Mouse (Mus musculus) G1E (cell line): ENCODE results near the gene Chd6. TPM values are rescaled to one million over a fixed set of nuclear protein-coding genes. Genes with fewer than 3 reads are reported as not detected.

Source experiments
- ATAC-seq: 2 replicates; pipeline ENCODE4 v1.8.0; 2016; ENCODE audit warnings: mild to moderate bottlenecking; ENCODE audit not compliant: insufficient number of reproducible peaks, poor library complexity, low FRiP score, severe bottlenecking; ENCODE audit errors: extremely low read depth
- DNase-seq: peaks from one replicate; pipeline ENCODE4 v3.0.0; 2012; ENCODE audit warnings: low spot score
- H3K27me3 ChIP-seq: 2 replicates; pipeline ENCODE4 v1.6.1; 2012; ENCODE audit warnings: mild to moderate bottlenecking, low read length, inconsistent platforms; ENCODE audit not compliant: insufficient read depth
- H3K36me3 ChIP-seq: replicated peaks from 2 replicates; pipeline ENCODE3; 2012; ENCODE audit warnings: mild to moderate bottlenecking, inconsistent platforms
- H3K4me1 ChIP-seq: 2 replicates; pipeline ENCODE4 v1.6.1; 2012; ENCODE audit warnings: low read depth, low read length, inconsistent platforms, mixed read lengths; ENCODE audit not compliant: insufficient read depth
- H3K4me3 ChIP-seq: 2 replicates; pipeline ENCODE4 v1.5.1; 2012; ENCODE audit warnings: low read depth, mild to moderate bottlenecking, inconsistent platforms, low read length, moderate library complexity, mixed read lengths
- H3K9me3 ChIP-seq: replicated peaks from 2 replicates; pipeline ENCODE4 v1.6.1; 2012; ENCODE audit warnings: inconsistent platforms
- CTCF ChIP-seq: IDR thresholded peaks from 2 replicates; pipeline ENCODE4 v1.5.1; 2012; ENCODE audit warnings: low read depth, low read length, inconsistent platforms, mixed read lengths
- GATA1 ChIP-seq: IDR thresholded peaks from 2 replicates; pipeline ENCODE4 v1.6.1; 2012; ENCODE audit warnings: borderline replicate concordance, low read length, inconsistent platforms, mixed read lengths
- GATA2 ChIP-seq: IDR thresholded peaks from 2 replicates; pipeline ENCODE4 v1.6.1; 2012; ENCODE audit warnings: low read depth, low read length, inconsistent platforms, borderline replicate concordance
- POLR2AphosphoS5 ChIP-seq: IDR thresholded peaks from 2 replicates; pipeline ENCODE4 v1.6.1; 2012; ENCODE audit warnings: low read depth, low read length, inconsistent platforms; ENCODE audit not compliant: insufficient replicate concordance
- TAL1 ChIP-seq: conservative IDR thresholded peaks from 2 replicates; pipeline ENCODE4 v1.6.1; 2012; ENCODE audit warnings: low read depth, low read length, inconsistent platforms, mixed read lengths
- polyA plus RNA-seq: library from polyadenylated mRNA; stranded (reverse); fragments of >175 nt; gene quantifications from 2 replicates; pipeline ENCODE4 v1.2.3, GENCODE M21; 2012
- total RNA-seq, 2 experiments: library from RNA; stranded (forward) in 1 of 2; stranded (reverse) in 1 of 2; fragments of 200-1000 nt in 1 of 2; fragments of >200 nt in 1 of 2; fragmentation: Nextera tagmentation in 1 of 2; gene quantifications; 2 replicates each; pipeline ENCODE4 v1.2.3; 2014 to 2017

Chd6 gene
- total and polyA plus RNA-seq, 3 experiments, result 9.7 to 79.5 (median 39.1) TPM

DNA sequence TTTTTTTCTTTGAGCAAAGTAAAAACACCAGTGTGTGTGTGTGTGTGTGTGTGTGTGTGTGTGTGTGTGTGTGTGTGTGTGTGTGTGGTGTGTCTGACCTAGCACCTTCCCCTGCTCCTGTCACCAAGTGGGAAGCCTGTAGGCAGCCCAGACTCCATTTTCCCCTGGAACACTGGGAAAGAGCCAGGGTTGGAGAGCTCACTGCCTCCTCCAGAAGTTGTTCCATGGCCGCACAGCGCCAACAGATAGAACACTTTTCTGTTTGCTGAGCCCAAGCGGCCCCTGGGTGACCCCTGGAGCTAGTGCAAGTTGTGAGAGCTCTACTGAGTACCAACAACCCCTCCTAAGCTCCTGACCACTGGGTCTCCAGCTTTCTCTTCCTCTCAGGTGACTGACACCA is 175.9 kb downstream of the Chd6 start:
- Histone ChIP-seq H3K4me1 (no peaks in the 10 kb centered on the region), H3K4me3 (no peak overlapping the region), H3K27me3 (no peaks in the 10 kb centered on the region; the same call in 1 of the 2 replicates), H3K9me3 (peaks cover 3% of the 10 kb centered on the region), H3K36me3 (no peaks in the 10 kb centered on the region)
- no peak for ATAC-seq
- no peak for DNase-seq
- no peak for TF ChIP-seq CTCF
- no peak for TF ChIP-seq GATA2
- TF ChIP-seq GATA1, result no peak
- TF ChIP-seq TAL1, result no peak

DNA sequence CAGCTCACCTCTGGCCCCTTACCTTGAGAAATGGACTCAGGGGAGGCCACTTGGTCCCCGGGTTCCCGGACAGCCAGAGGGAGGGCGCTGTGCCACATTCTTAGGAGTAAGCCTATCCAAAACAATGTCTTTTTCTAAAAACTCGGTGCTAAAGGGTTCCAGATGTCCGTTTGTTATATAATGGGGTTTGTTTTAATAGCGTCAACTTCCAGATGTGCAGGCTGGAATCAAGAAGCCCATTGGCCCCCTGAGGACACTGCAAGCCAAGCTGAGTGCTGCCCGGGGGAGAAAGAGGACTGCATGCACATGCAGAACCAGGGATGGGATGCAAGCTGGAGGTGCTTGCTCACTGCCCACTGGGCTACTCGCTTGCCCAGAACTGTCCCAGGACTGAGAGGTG is 176.6 kb downstream of the Chd6 start:
- no peak for DNase-seq
- no peaks in the 10 kb centered on the region for H3K4me1 ChIP-seq
- TF ChIP-seq CTCF, result no peak
- no peak for TF ChIP-seq TAL1
- TF ChIP-seq POLR2AphosphoS5, result no peak
- no peak for TF ChIP-seq GATA2
- no peak for TF ChIP-seq GATA1
- ATAC-seq, result no peak
- no peak overlapping the region for H3K4me3 ChIP-seq
- H3K27me3 ChIP-seq, result no peaks in the 10 kb centered on the region; the same call in 1 of the 2 replicates
- no peaks in the 10 kb centered on the region for H3K36me3 ChIP-seq
- peaks cover 3% of the 10 kb centered on the region for H3K9me3 ChIP-seq

DNA sequence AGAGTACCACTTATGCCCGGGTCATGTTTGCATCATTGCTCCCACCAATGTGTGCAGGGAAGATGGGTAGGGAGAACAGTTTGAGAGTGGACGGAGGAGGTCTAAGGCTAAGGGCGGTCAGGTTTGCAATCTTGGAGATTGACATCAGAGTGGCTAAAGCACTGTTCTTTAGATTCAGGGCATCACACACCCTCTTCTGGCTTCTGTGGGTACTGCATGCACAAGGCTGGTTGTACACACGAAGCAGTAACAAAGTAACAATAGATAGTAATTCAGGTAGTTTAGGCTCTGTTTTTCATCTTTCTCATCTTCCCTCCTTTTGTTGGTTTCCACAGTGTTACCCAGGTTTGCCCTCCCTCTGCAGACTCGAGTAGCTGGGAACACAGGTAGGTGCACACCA is 177.5 kb downstream of the Chd6 start:
- H3K4me3 ChIP-seq, result no peak overlapping the region
- no peaks in the 10 kb centered on the region; the same call in 1 of the 2 replicates for H3K27me3 ChIP-seq
- H3K4me1 ChIP-seq, result no peaks in the 10 kb centered on the region
- H3K36me3 ChIP-seq, result no peaks in the 10 kb centered on the region
- H3K9me3 ChIP-seq, result peaks cover 3% of the 10 kb centered on the region
- ATAC-seq (no peak), DNase-seq (no peak)
- TF ChIP-seq POLR2AphosphoS5 (no peak), TAL1 (no peak), CTCF (no peak), GATA2 (no peak), GATA1 (no peak)

DNA sequence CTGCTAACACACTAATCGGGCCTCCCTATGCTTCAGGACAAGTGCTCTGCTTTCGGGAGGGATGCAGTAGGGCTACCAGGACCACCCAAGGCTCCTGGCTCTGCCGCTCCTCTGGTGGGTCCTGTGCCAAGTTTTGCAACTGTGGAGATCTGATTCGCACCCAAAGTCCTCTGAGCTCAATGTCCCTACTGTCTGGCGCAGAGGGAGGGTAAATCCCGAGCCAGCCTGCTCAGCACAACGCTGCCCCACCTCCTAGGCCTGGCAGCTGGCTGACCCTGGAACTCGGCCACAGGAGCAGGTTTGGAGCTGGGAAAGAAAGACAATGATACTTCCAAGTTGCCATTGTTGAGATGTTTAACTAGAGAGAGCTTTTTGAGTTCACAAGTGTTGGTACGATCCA is 183.7 kb downstream of the Chd6 start:
- DNase-seq (no peak), ATAC-seq (no peak)
- no peaks in the 10 kb centered on the region for H3K36me3 ChIP-seq
- no peaks in the 10 kb centered on the region for H3K4me1 ChIP-seq
- H3K4me3 ChIP-seq, result no peak overlapping the region
- no peaks in the 10 kb centered on the region for H3K9me3 ChIP-seq
- no peak for TF ChIP-seq GATA1
- TF ChIP-seq POLR2AphosphoS5, result no peak
- TF ChIP-seq TAL1, result no peak
- no peak for TF ChIP-seq GATA2
- TF ChIP-seq CTCF, result no peak
- no peaks in the 10 kb centered on the region for H3K27me3 ChIP-seq

- DNase-seq, result no peak
- H3K4me1 ChIP-seq, result no peaks in the 10 kb centered on the region
- no peaks in the 10 kb centered on the region for H3K36me3 ChIP-seq
- no peak for ATAC-seq
- no peaks in the 10 kb centered on the region for H3K27me3 ChIP-seq
- TF ChIP-seq CTCF, result no peak
- TF ChIP-seq TAL1, result no peak
- TF ChIP-seq GATA1, result no peak
- no peak for TF ChIP-seq POLR2AphosphoS5
- no peak for TF ChIP-seq GATA2
- no peaks in the 10 kb centered on the region for H3K9me3 ChIP-seq
- H3K4me3 ChIP-seq, result no peak overlapping the region
Observed at GRCm38 (mm10) chr2:160921285-160921684, 187.6 kb downstream of the Chd6 start.

GRCm38 (mm10) chr2:160918930-160919215 is 190.0 kb downstream of the Chd6 start:
- no peak for TF ChIP-seq TAL1
- TF ChIP-seq POLR2AphosphoS5, result no peak
- TF ChIP-seq CTCF, result no peak
- no peak for TF ChIP-seq GATA1
- TF ChIP-seq GATA2, result no peak
- Histone ChIP-seq H3K9me3 (no peaks in the 10 kb centered on the region), H3K4me1 (no peaks in the 10 kb centered on the region), H3K27me3 (no peaks in the 10 kb centered on the region), H3K36me3 (no peaks in the 10 kb centered on the region), H3K4me3 (no peak overlapping the region)
- ATAC-seq, result no peak
- DNase-seq, result no peak
